Mouse (Mus musculus): ENCODE measurements around the gene Chrng. TPM values are rescaled to one million over a fixed set of nuclear protein-coding genes. Genes with fewer than 3 reads are reported as not detected.

The Chrng gene
- polyA plus RNA-seq, 1 experiment from 2014 or later = not detected

DNA sequence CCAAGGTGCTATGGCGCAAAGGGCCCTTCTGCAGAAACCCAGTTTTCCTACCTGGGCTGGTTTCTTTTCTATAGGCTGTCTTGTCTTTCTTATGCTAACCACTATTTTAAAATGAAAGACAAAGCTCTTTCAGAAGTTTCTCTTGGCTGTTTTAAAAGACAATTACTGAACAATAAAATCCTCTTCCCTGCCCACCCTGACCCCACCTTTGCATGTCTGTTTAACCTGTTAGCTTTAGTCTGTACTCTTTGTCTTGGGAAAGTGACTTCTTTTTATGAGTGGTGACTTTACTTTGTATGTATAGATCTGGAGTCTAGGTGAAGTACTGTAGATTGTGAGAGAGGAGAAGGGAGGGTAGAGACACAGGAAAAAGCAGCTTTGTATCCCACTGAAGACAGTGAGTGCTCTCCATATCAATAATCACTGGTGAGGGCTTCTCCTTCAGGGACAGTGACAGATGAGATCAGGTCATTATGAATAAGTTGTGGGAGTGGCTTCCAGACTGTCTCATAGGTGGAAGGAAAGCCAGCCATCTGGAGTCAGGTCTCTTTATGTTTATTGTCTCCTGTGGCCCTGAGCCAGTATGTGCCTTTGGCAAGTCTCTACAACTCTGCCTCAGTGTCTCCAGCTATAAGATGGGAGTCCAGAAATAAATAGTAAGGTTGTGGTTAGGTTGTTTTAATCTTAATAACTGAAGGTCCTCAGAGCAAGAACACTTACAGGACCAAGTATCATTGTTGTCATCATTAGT is 22.1 kb downstream of the Chrng start:
- Histone ChIP-seq H3K4me2 (ENCODE audit: low read length) (no peak overlapping the region), H3K4me1 (ENCODE audit: control insufficient read depth, insufficient read depth, low read length) (no peaks in the 10 kb centered on the region), H3K36me3 (ENCODE audit: control insufficient read depth, insufficient read depth, low read length) (peaks cover 96% of the 10 kb centered on the region), H3K9me3 (ENCODE audit: control insufficient read depth, low read length) (no peaks in the 10 kb centered on the region), H3K27me3 (ENCODE audit: control insufficient read depth, insufficient read depth, low read length) (no peaks in the 10 kb centered on the region), H3K9ac (replicated peaks; ENCODE audit: low read length) (no peak overlapping the region), H3K27ac (replicated peaks; ENCODE audit: low read depth, low read length) (no peak overlapping the region), H3K4me3 (replicated peaks; ENCODE audit: low read depth, low read length) (no peak overlapping the region)
- DNase-seq (no peak), ATAC-seq (ENCODE audit: low FRiP score, low TSS enrichment) (no peak)
- 100% methylated on average over 1 of the region's 1 CpGs for WGBS

- Histone ChIP-seq H3K36me3 (ENCODE audit: control insufficient read depth, insufficient read depth, low read length) (peaks cover 96% of the 10 kb centered on the region), H3K9ac (replicated peaks; ENCODE audit: low read length) (no peak overlapping the region), H3K4me1 (ENCODE audit: control insufficient read depth, insufficient read depth, low read length) (no peaks in the 10 kb centered on the region), H3K27me3 (ENCODE audit: control insufficient read depth, insufficient read depth, low read length) (no peaks in the 10 kb centered on the region), H3K9me3 (ENCODE audit: control insufficient read depth, low read length) (no peaks in the 10 kb centered on the region), H3K27ac (replicated peaks; ENCODE audit: low read depth, low read length) (no peak overlapping the region), H3K4me3 (replicated peaks; ENCODE audit: low read depth, low read length) (no peak overlapping the region), H3K4me2 (ENCODE audit: low read length) (no peak overlapping the region)
- DNase-seq (no peak), ATAC-seq (ENCODE audit: low FRiP score, low TSS enrichment) (no peak)
- WGBS = 92% methylated on average over 3 of the region's 3 CpGs
These were observed 22.7 kb downstream of the Chrng start for GRCm38 (mm10) chr1:87227160-87227550.

DNA sequence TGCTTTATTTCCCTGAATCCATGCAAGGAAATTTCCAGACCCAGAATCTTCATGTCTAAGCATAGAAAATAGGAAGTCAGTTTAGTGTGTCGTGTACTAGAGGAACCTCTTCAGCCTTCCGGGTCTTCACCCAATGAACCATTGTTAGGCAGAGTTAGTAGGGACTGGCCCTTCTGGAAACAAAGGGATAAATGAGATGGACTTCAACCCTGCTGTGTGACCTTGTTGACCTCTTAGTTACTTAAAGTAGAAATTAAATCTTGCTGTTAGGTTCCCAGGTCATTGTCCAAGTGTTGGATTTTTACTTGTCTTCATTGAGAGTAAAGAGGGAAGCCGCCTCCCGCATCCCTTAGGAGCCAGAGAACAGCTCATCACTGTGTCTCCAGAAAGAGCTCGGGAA is 26.1 kb downstream of the Chrng start:
- Histone ChIP-seq H3K9ac (replicated peaks; ENCODE audit: low read length) (no peak overlapping the region), H3K27me3 (ENCODE audit: control insufficient read depth, insufficient read depth, low read length) (no peaks in the 10 kb centered on the region), H3K4me2 (ENCODE audit: low read length) (no peak overlapping the region), H3K4me3 (replicated peaks; ENCODE audit: low read depth, low read length) (no peak overlapping the region), H3K36me3 (ENCODE audit: control insufficient read depth, insufficient read depth, low read length) (peaks cover 95% of the 10 kb centered on the region), H3K4me1 (ENCODE audit: control insufficient read depth, insufficient read depth, low read length) (no peaks in the 10 kb centered on the region), H3K27ac (replicated peaks; ENCODE audit: low read depth, low read length) (no peak overlapping the region), H3K9me3 (ENCODE audit: control insufficient read depth, low read length) (no peaks in the 10 kb centered on the region)
- no peak for ATAC-seq (ENCODE audit: low FRiP score, low TSS enrichment)
- 65% methylated on average over 5 of the region's 5 CpGs for WGBS
- no peak for DNase-seq

GRCm38 (mm10) chr1:87232197-87232596 is 27.7 kb downstream of the Chrng start:
- no peak overlapping the region for H3K9ac ChIP-seq (replicated peaks; ENCODE audit: low read length)
- peaks cover 93% of the 10 kb centered on the region for H3K36me3 ChIP-seq (ENCODE audit: control insufficient read depth, insufficient read depth, low read length)
- H3K9me3 ChIP-seq (ENCODE audit: control insufficient read depth, low read length) = no peaks in the 10 kb centered on the region
- H3K4me3 ChIP-seq (replicated peaks; ENCODE audit: low read depth, low read length) = no peak overlapping the region
- H3K27ac ChIP-seq (replicated peaks; ENCODE audit: low read depth, low read length) = no peak overlapping the region
- DNase-seq (no peak), ATAC-seq (ENCODE audit: low FRiP score, low TSS enrichment) (no peak)
- WGBS = 57% methylated on average over 7 of the region's 7 CpGs
- H3K4me1 ChIP-seq (ENCODE audit: control insufficient read depth, insufficient read depth, low read length) = no peaks in the 10 kb centered on the region
- no peaks in the 10 kb centered on the region for H3K27me3 ChIP-seq (ENCODE audit: control insufficient read depth, insufficient read depth, low read length)
- no peak overlapping the region for H3K4me2 ChIP-seq (ENCODE audit: low read length)

GRCm38 (mm10) chr1:87239056-87239455 is 34.6 kb downstream of the Chrng start:
- WGBS = 82% methylated on average over 8 of the region's 8 CpGs
- H3K27me3 ChIP-seq (ENCODE audit: control insufficient read depth, insufficient read depth, low read length) = no peaks in the 10 kb centered on the region
- no peak overlapping the region for H3K4me2 ChIP-seq (ENCODE audit: low read length)
- DNase-seq = no peak
- H3K4me3 ChIP-seq (replicated peaks; ENCODE audit: low read depth, low read length) = no peak overlapping the region
- H3K27ac ChIP-seq (replicated peaks; ENCODE audit: low read depth, low read length) = no peak overlapping the region
- H3K9ac ChIP-seq (replicated peaks; ENCODE audit: low read length) = no peak overlapping the region
- H3K9me3 ChIP-seq (ENCODE audit: control insufficient read depth, low read length) = no peaks in the 10 kb centered on the region
- H3K36me3 ChIP-seq (ENCODE audit: control insufficient read depth, insufficient read depth, low read length) = peaks cover 48% of the 10 kb centered on the region
- ATAC-seq (ENCODE audit: low FRiP score, low TSS enrichment) = no peak
- H3K4me1 ChIP-seq (ENCODE audit: control insufficient read depth, insufficient read depth, low read length) = no peaks in the 10 kb centered on the region

GRCm38 (mm10) chr1:87243021-87243420 is 38.6 kb downstream of the Chrng start:
- WGBS = 90% methylated on average over 8 of the region's 8 CpGs

GRCm38 (mm10) chr1:87245430-87245829 is 41.0 kb downstream of the Chrng start:
- Histone ChIP-seq H3K9ac (replicated peaks; ENCODE audit: low read length) (no peak overlapping the region), H3K36me3 (ENCODE audit: control insufficient read depth, insufficient read depth, low read length) (no peaks in the 10 kb centered on the region), H3K9me3 (ENCODE audit: control insufficient read depth, low read length) (no peaks in the 10 kb centered on the region), H3K4me1 (ENCODE audit: control insufficient read depth, insufficient read depth, low read length) (no peaks in the 10 kb centered on the region), H3K27ac (replicated peaks; ENCODE audit: low read depth, low read length) (no peak overlapping the region), H3K4me2 (ENCODE audit: low read length) (no peak overlapping the region), H3K4me3 (replicated peaks; ENCODE audit: low read depth, low read length) (no peak overlapping the region), H3K27me3 (ENCODE audit: control insufficient read depth, insufficient read depth, low read length) (no peaks in the 10 kb centered on the region)
- WGBS = 48% methylated on average over 1 of the region's 1 CpGs
- no peak for ATAC-seq (ENCODE audit: low FRiP score, low TSS enrichment)
- DNase-seq = no peak

More at GRCm38 (mm10) chr1:87243021-87243420, 38.6 kb downstream of the Chrng start:
- H3K4me1 ChIP-seq (ENCODE audit: control insufficient read depth, insufficient read depth, low read length) = no peaks in the 10 kb centered on the region
- H3K4me2 ChIP-seq (ENCODE audit: low read length) = no peak overlapping the region
- H3K9me3 ChIP-seq (ENCODE audit: control insufficient read depth, low read length) = no peaks in the 10 kb centered on the region
- ATAC-seq (ENCODE audit: low FRiP score, low TSS enrichment) (no peak), DNase-seq (no peak)
- no peak overlapping the region for H3K27ac ChIP-seq (replicated peaks; ENCODE audit: low read depth, low read length)
- peaks cover 13% of the 10 kb centered on the region for H3K36me3 ChIP-seq (ENCODE audit: control insufficient read depth, insufficient read depth, low read length)
- no peak overlapping the region for H3K4me3 ChIP-seq (replicated peaks; ENCODE audit: low read depth, low read length)
- no peaks in the 10 kb centered on the region for H3K27me3 ChIP-seq (ENCODE audit: control insufficient read depth, insufficient read depth, low read length)
- H3K9ac ChIP-seq (replicated peaks; ENCODE audit: low read length) = no peak overlapping the region

DNA sequence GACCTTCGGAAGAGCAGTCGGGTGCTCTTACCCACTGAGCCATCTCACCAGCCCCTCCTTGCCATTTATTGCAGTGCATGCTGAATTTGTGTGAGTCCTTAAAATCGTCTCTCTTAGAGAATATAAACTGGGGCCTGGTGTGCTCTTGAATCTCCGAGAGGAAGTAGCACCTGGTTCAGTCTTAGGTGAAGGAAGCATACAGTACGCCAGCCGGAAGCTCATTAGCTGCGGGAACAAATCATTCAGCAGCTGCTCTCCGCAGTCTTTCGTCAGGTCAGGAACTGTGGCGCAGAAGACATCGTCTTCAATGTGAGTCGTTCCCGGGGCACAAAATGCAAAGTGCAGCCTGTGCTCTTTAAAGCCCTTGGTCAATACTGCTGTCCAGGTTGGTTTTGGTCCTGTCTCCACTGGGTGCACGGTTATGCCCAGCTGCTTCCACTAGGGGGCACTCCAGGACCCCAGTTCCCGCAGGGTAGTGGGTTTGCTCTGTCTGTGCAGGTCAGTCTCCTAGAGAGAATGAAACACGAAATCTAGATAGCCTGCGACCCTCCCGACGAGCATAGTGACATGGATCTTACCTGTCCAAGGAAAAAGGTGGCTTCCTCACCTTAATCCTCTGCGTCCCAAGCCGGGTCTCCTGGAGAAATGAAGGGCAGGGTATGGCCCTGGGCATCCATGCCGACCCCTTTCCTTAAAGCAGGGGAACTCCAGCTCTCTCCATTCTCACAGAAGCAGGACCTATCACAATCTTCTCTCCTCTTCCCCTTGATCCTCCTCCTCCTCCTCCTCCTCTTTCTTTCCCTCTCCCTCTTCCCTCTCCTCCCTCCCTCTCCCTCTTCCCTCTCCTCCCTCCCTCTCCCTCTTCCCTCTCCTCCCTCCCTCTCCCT is 41.7 kb downstream of the Chrng start:
- Histone ChIP-seq H3K4me2 (ENCODE audit: low read length) (peak overlapping the region; percentile 31), H3K4me3 (replicated peaks; ENCODE audit: low read depth, low read length) (no peak overlapping the region), H3K36me3 (ENCODE audit: control insufficient read depth, insufficient read depth, low read length) (no peaks in the 10 kb centered on the region), H3K9me3 (ENCODE audit: control insufficient read depth, low read length) (no peaks in the 10 kb centered on the region), H3K27ac (replicated peaks; ENCODE audit: low read depth, low read length) (no peak overlapping the region), H3K4me1 (ENCODE audit: control insufficient read depth, insufficient read depth, low read length) (no peaks in the 10 kb centered on the region), H3K9ac (replicated peaks; ENCODE audit: low read length) (no peak overlapping the region), H3K27me3 (ENCODE audit: control insufficient read depth, insufficient read depth, low read length) (no peaks in the 10 kb centered on the region)
- DNase-seq (peak; percentile 86), ATAC-seq (ENCODE audit: low FRiP score, low TSS enrichment) (peak; percentile 85)
- 27% methylated on average over 22 of the region's 22 CpGs for WGBS

Data from midbrain, embryonic 14.5 days (tissue).